Mouse (Mus musculus) ES-E14 (cell line): ENCODE results near the gene S100pbp. TPM values are rescaled to one million over a fixed set of nuclear protein-coding genes. Genes with fewer than 3 reads are reported as not detected.
A peak's percentile ranks its signal among the peaks of the same experiment; 100 is the strongest.

ENCODE experiments used
- DNase-seq: peaks from one replicate; pipeline ENCODE4 v3.0.0-alpha.2; 2013; ENCODE audit warnings: low read depth, low spot score
- H3K27ac ChIP-seq: 2 replicates; pipeline ENCODE4 v1.5.1; 2012; ENCODE audit warnings: low read depth, mild to moderate bottlenecking, low read length, moderate library complexity, mixed read lengths; ENCODE audit not compliant: poor library complexity, insufficient read depth, severe bottlenecking
- H3K36me3 ChIP-seq: 2 replicates; pipeline ENCODE4 v1.6.1; 2012; ENCODE audit warnings: mild to moderate bottlenecking, low read length, moderate library complexity, mixed read lengths; ENCODE audit not compliant: control insufficient read depth, poor library complexity, insufficient read depth, severe bottlenecking
- H3K4me1 ChIP-seq, 2 experiments: fragments of 150-350 bp in 1 of 2; sonication (generic) in 1 of 2; 2 replicates each; pipeline ENCODE4 v1.6.1; 2012; ENCODE audit warnings: low read length in 2 of 2, mild to moderate bottlenecking in 1 of 2, mixed read lengths in 1 of 2; ENCODE audit not compliant: control insufficient read depth in 2 of 2, insufficient read depth in 2 of 2, poor library complexity in 1 of 2
- H3K4me3 ChIP-seq, 2 experiments: fragments of 150-350 bp in 1 of 2; sonication (generic) in 1 of 2; 2 replicates each; pipeline ENCODE4 v1.5.1; 2012; ENCODE audit warnings: low read length in 2 of 2, low read depth in 1 of 2, mild to moderate bottlenecking in 1 of 2, mixed read lengths in 1 of 2; ENCODE audit not compliant: insufficient read depth in 1 of 2, poor library complexity in 1 of 2, severe bottlenecking in 1 of 2
- H3K9ac ChIP-seq: 2 replicates; pipeline ENCODE4 v1.6.1; 2012; ENCODE audit warnings: low read depth, mild to moderate bottlenecking, low read length, mixed read lengths; ENCODE audit not compliant: poor library complexity, insufficient read depth, severe bottlenecking
- H3K9me3 ChIP-seq: fragments of 150-350 bp; sonication (generic); 2 replicates; pipeline ENCODE4 v1.6.1; 2012; ENCODE audit warnings: low read depth, mild to moderate bottlenecking, low read length; ENCODE audit not compliant: control insufficient read depth, insufficient read depth
- CHD2 ChIP-seq: IDR thresholded peaks from 2 replicates; pipeline ENCODE4 v1.6.1; 2014; ENCODE audit warnings: mild to moderate bottlenecking, low read depth, low read length, inconsistent platforms
- HCFC1 ChIP-seq: IDR thresholded peaks from 2 replicates; pipeline ENCODE4 v1.6.1; 2012; ENCODE audit warnings: low read length, inconsistent platforms, borderline replicate concordance; ENCODE audit not compliant: insufficient read depth
- MAFK ChIP-seq: IDR thresholded peaks from 2 replicates; pipeline ENCODE4 v1.6.1; 2014; ENCODE audit warnings: mild to moderate bottlenecking, low read depth, low read length, inconsistent platforms; ENCODE audit not compliant: insufficient read depth
- ZC3H11A ChIP-seq: IDR thresholded peaks from 2 replicates; pipeline ENCODE4 v1.6.1; 2012; ENCODE audit warnings: low read depth, mild to moderate bottlenecking, inconsistent platforms, low read length, borderline replicate concordance
- ZNF384 ChIP-seq: IDR thresholded peaks from 2 replicates; pipeline ENCODE4 v1.6.1; 2012; ENCODE audit warnings: low read depth, low read length, inconsistent platforms
- in situ Hi-C, 2 experiments: fragments of 600-800 bp; cut with MboI; formaldehyde crosslinking; loops; one replicate each; pipeline ENCODE4 v1.15.1; 2025; ENCODE audit warnings: low sequenced_read_pairs in 2 of 2, inconsistent platforms in 1 of 2; ENCODE audit not compliant: unreplicated experiment in 2 of 2
- total RNA-seq: library from RNA; depleted of rRNA; stranded (reverse); fragments of 300-350 nt; gene quantifications from 2 replicates; pipeline ENCODE4 v1.2.3, GENCODE M21; 2012; rRNA removed

The S100pbp gene
- 25.5 and 25.7 TPM in 2 replicates for total RNA-seq

- DNase-seq: peak; percentile 97
- in situ Hi-C loops: no loop called here
- Histone ChIP-seq H3K27ac (peak within 1 kb of the TSS; percentile 94), H3K9ac (peak within 1 kb of the TSS; percentile 97), H3K9me3 (no peaks in the 10 kb centered on the region), H3K36me3 (peaks cover 9% of the 10 kb centered on the region; the same call in 1 of the 2 replicates), H3K4me1 (peaks cover 7 to 12% of the 10 kb centered on the region in 2 experiments; a peak in 3 of 4 replicates), H3K4me3 (peak within 1 kb of the TSS; percentile 86 to 97)
- TF ChIP-seq ZNF384 (peak; percentile 100), HCFC1 (peak; percentile 87), ZC3H11A (no peak), MAFK (peak; percentile 39; the same call in 1 of the 2 replicates), CHD2 (peak; percentile 53; the same call in 1 of the 2 replicates)
Measured at GRCm38 (mm10) chr4:129189542-129190519, at the start of gene S100pbp, which contains the start of gene Yars. Gene S100pbp, minus strand, starts transcription at chr4:129189727. Gene Yars, plus strand, starts transcription at chr4:129189760.

GRCm38 (mm10) chr4:129239075-129239474 is 49.5 kb upstream of the S100pbp start:
- no peak overlapping the region for H3K27ac ChIP-seq
- H3K9ac ChIP-seq: peak overlapping the region; percentile 69
- in situ Hi-C loops: no loop called here
- peaks cover 10 to 41% of the 10 kb centered on the region in 2 experiments; a peak in 3 of 4 replicates for H3K4me1 ChIP-seq
- DNase-seq: peak; percentile 86
- TF ChIP-seq HCFC1: no peak
- TF ChIP-seq ZNF384: no peak
- TF ChIP-seq ZC3H11A: no peak
- no peak for TF ChIP-seq MAFK
- TF ChIP-seq CHD2: no peak
- peak overlapping the region; percentile 81 to 91 for H3K4me3 ChIP-seq
- H3K36me3 ChIP-seq: no peaks in the 10 kb centered on the region
- no peaks in the 10 kb centered on the region for H3K9me3 ChIP-seq

- DNase-seq: no peak
- Histone ChIP-seq H3K36me3 (no peaks in the 10 kb centered on the region), H3K4me3 (peak overlapping the region; percentile 81 to 91), H3K27ac (no peak overlapping the region), H3K4me1 (peaks cover 10 to 41% of the 10 kb centered on the region in 2 experiments; a peak in 3 of 4 replicates), H3K9ac (peak overlapping the region; percentile 69), H3K9me3 (no peaks in the 10 kb centered on the region)
- TF ChIP-seq ZNF384 (no peak), ZC3H11A (no peak), MAFK (no peak), CHD2 (no peak), HCFC1 (no peak)
- in situ Hi-C loops: no loop called here
Measured at GRCm38 (mm10) chr4:129238579-129239016, 49.1 kb upstream of the S100pbp start.

GRCm38 (mm10) chr4:129237843-129238441 is 48.4 kb upstream of the S100pbp start:
- no peak for TF ChIP-seq ZC3H11A
- no peak for TF ChIP-seq CHD2
- no peak for TF ChIP-seq HCFC1
- TF ChIP-seq MAFK: no peak
- TF ChIP-seq ZNF384: no peak
- no peaks in the 10 kb centered on the region for H3K36me3 ChIP-seq
- peaks cover 15 to 42% of the 10 kb centered on the region in 2 experiments for H3K4me1 ChIP-seq
- no peaks in the 10 kb centered on the region for H3K9me3 ChIP-seq
- peak overlapping the region; percentile 20; the same call in 1 of the 2 replicates for H3K9ac ChIP-seq
- no peak for DNase-seq
- H3K4me3 ChIP-seq: peak overlapping the region; percentile 81 to 91
- in situ Hi-C loops: no loop called here
- H3K27ac ChIP-seq: no peak overlapping the region
